Mouse (Mus musculus): ENCODE results near the gene Gm7029. TPM values are rescaled to one million over a fixed set of nuclear protein-coding genes. Genes with fewer than 3 reads are reported as not detected.
"Not testable (repeated sequence)": the region's sequence is repeated elsewhere in the genome, so short reads cannot be mapped to it uniquely, and the experiment has no call there.

The Gm7029 gene
- 3.2 and 9.3 TPM in 2 replicates for polyA plus RNA-seq (2012; rRNA removed)

DNA sequence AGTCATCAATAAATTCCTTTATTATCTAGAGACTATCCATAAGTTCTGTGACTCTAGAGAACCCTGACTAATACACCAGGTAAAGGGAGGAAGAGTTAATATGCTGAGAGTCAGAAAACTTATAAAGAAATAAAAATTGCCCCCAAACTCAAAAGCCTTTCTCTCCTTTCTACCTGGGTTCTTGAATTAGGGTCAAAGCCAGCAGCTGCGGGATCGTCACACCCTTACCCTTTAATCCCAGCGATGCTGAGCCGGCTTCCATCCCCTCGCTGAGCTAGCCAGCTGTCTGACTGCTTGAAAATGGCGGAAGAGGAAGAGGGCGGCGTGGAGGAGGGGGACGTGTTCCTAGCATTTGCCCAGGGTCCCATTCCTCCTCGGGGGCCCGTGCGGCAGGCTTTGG lies at the start of gene Gm7029:
Gene Gm7029 (plus strand): TSS at position 301 of the 400 bp plus-strand sequence.
- H3K4me1 ChIP-seq (ENCODE audit: control insufficient read depth, insufficient read depth, insufficient read length); H3K36me3 ChIP-seq (ENCODE audit: control insufficient read depth, insufficient read depth, low read length); H3K27ac ChIP-seq (ENCODE audit: insufficient read depth, low read length); H3K4me3 ChIP-seq (ENCODE audit: extremely low read depth, insufficient read depth, insufficient read length); H3K27me3 ChIP-seq (ENCODE audit: control insufficient read depth, insufficient read depth, low read length); DNase-seq (ENCODE audit: low read depth in 1 of 2, low spot score in 2 of 2): not testable (repeated sequence)
- 94% methylated on average over 5 of the region's 12 CpGs for WGBS

DNA sequence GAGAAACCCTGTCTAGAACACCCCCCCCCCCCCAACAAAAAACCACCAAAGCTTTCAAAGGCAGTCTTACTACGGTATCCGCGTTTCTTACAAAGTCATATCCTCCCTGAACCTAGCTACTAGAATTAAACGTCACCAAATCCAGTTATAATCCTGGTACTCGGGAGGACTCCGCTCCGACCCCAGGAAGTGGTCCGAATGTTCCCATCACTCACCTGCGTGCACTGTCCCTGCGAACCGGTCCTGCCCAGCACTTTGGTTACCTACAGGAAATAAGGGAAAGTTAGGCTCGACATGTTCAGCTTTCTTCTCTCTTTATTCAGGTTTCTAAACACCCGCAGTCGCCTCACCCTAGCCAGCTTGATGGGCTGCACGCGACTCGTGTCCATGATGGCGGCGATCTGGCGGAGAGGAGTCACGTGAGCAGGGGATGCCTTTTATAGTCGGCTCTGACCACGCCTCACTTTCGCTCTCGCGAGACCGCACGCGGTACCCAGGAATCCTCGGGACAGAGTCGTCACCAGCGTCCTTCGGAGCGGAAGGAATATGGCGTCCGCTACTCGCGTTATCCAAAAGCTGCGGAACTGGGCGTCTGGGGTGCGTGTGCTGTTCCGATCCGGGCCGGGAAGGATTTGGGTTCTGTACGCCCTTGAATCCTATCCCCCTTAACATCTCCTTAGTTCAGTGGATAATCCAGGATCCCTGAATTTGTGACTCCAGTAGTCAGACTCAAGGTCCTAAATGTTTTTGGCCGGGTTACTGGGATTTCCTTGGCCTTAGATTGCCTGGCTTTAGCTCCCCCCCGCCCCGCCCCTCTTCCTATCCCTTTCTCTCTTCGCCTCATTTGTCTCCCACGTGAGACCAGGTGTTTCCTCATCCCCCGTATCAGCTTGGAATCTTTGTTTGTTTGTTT lies 49.3 kb upstream of the Gm7029 start, which contains the start of the genes Rps28 and Ndufa7:
Gene Rps28 (minus strand): TSS at position 479 of the 913 bp plus-strand sequence.
Gene Ndufa7 (plus strand): TSS at position 489 of the 913 bp plus-strand sequence.
- H3K4me1 ChIP-seq (ENCODE audit: control insufficient read depth, insufficient read depth, insufficient read length): peaks cover 9% of the 10 kb centered on the region; the same call in 1 of the 2 replicates
- peak within 1 kb of the TSS; percentile 59; the same call in 1 of the 2 replicates for H3K27ac ChIP-seq (ENCODE audit: insufficient read depth, low read length)
- DNase-seq (ENCODE audit: low read depth in 1 of 2, low spot score in 2 of 2): peak; percentile 94 to 95
- no peak; the same call in none of the 2 replicates for TF ChIP-seq POLR2A (IDR thresholded peaks at IDR 0.05; ENCODE audit: low read depth, low read length)
- no peak for TF ChIP-seq CTCF (IDR thresholded peaks at IDR 0.05; ENCODE audit: extremely low read depth, insufficient read depth, insufficient read length, insufficient replicate concordance)
- H3K4me3 ChIP-seq (ENCODE audit: extremely low read depth, insufficient read depth, insufficient read length): peak within 1 kb of the TSS; percentile 85
- WGBS: under 1% methylated on average over 51 of the region's 51 CpGs
- H3K27me3 ChIP-seq (ENCODE audit: control insufficient read depth, insufficient read depth, low read length): no peaks in the 10 kb centered on the region
- H3K36me3 ChIP-seq (ENCODE audit: control insufficient read depth, insufficient read depth, low read length): peaks cover 15% of the 10 kb centered on the region

DNA sequence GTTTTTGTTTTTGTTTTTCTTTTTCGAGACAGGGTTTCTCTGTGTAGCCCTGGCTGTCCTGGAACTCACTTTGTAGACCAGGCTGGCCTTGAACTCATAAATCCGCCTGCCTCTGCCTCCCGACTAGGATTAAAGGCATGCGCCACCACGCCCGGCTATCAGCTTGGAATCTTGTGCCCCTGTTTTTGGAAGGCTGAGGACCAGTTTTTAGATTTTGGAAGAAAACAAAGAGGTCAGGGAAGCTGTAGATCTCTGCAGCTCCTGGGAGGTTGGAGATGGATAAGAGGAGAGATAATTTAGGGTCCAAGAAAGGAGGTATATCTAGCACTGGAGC lies 48.7 kb upstream of the Gm7029 start:
- DNase-seq (ENCODE audit: low read depth in 1 of 2, low spot score in 2 of 2); H3K27me3 ChIP-seq (ENCODE audit: control insufficient read depth, insufficient read depth, low read length); H3K4me1 ChIP-seq (ENCODE audit: control insufficient read depth, insufficient read depth, insufficient read length): not testable (repeated sequence)
- Histone ChIP-seq H3K4me3 (ENCODE audit: extremely low read depth, insufficient read depth, insufficient read length) (peak overlapping the region; percentile 85; the same call in 1 of the 2 replicates), H3K27ac (ENCODE audit: insufficient read depth, low read length) (0 out of 2 replicates have a peak overlapping the region, but pooled peaks have one; percentile 59), H3K36me3 (ENCODE audit: control insufficient read depth, insufficient read depth, low read length) (peaks cover 18% of the 10 kb centered on the region)
- WGBS: 14% methylated on average over 6 of the region's 6 CpGs

DNA sequence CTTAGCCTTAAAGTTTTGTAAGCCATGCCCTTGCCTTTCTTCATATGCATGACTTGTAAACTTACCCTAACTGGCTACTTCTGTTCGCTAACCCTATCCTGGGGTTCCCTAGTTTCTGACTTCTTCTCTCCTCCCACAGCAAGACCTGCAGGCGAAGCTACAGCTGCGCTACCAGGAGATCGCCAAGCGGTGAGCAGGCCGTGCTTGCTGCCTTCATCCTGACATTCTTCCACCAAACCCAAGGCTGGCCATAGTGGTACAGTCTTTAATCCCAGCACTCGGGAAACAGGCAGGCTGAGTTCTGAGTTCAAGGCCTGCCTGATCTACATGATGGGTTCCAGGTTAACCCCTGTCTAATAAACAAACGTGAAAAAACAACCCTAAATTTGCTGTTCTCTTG lies 48.2 kb upstream of the Gm7029 start:
- Histone ChIP-seq H3K4me3 (ENCODE audit: extremely low read depth, insufficient read depth, insufficient read length) (no peak overlapping the region), H3K4me1 (ENCODE audit: control insufficient read depth, insufficient read depth, insufficient read length) (peaks cover 9% of the 10 kb centered on the region; the same call in 1 of the 2 replicates), H3K36me3 (ENCODE audit: control insufficient read depth, insufficient read depth, low read length) (peaks cover 21% of the 10 kb centered on the region), H3K27ac (ENCODE audit: insufficient read depth, low read length) (no peak overlapping the region), H3K27me3 (ENCODE audit: control insufficient read depth, insufficient read depth, low read length) (no peaks in the 10 kb centered on the region)
- DNase-seq (ENCODE audit: low read depth in 1 of 2, low spot score in 2 of 2): no peak
- TF ChIP-seq CTCF (IDR thresholded peaks at IDR 0.05; ENCODE audit: extremely low read depth, insufficient read depth, insufficient read length, insufficient replicate concordance) (no peak), POLR2A (IDR thresholded peaks at IDR 0.05; ENCODE audit: low read depth, low read length) (no peak)
- 90% methylated on average over 8 of the region's 8 CpGs for WGBS

DNA sequence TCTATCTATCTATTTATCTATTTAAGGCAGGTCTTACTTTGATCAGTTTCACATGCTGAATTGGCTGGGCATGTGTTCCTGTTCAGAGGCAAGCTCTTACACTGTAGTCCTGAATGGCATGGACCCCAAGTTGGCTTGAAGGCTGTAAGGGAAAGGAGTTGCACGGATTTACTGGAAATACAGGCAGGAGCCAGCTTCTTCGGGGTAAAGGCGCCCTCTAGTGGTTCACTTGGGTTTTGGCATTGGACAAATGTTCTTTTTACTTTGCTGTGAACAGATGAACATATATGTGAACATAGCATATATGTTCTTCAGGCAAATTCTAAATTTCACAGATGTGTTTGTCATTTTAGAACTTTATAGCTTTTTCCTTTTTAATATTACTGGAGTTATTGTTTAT lies 46.8 kb upstream of the Gm7029 start:
- peaks cover 19% of the 10 kb centered on the region for H3K36me3 ChIP-seq (ENCODE audit: control insufficient read depth, insufficient read depth, low read length)
- 2% methylated on average over 3 of the region's 3 CpGs for WGBS
- no peaks in the 10 kb centered on the region for H3K27me3 ChIP-seq (ENCODE audit: control insufficient read depth, insufficient read depth, low read length)
- peak; percentile 38 to 53 for DNase-seq (ENCODE audit: low read depth in 1 of 2, low spot score in 2 of 2)
- H3K4me3 ChIP-seq (ENCODE audit: extremely low read depth, insufficient read depth, insufficient read length): no peak overlapping the region
- TF ChIP-seq CTCF (IDR thresholded peaks at IDR 0.05; ENCODE audit: extremely low read depth, insufficient read depth, insufficient read length, insufficient replicate concordance) (peak; percentile 49; the same call in 1 of the 2 replicates), POLR2A (IDR thresholded peaks at IDR 0.05; ENCODE audit: low read depth, low read length) (no peak)
- no peak overlapping the region for H3K27ac ChIP-seq (ENCODE audit: insufficient read depth, low read length)
- peaks cover 9% of the 10 kb centered on the region; the same call in 1 of the 2 replicates for H3K4me1 ChIP-seq (ENCODE audit: control insufficient read depth, insufficient read depth, insufficient read length)

DNA sequence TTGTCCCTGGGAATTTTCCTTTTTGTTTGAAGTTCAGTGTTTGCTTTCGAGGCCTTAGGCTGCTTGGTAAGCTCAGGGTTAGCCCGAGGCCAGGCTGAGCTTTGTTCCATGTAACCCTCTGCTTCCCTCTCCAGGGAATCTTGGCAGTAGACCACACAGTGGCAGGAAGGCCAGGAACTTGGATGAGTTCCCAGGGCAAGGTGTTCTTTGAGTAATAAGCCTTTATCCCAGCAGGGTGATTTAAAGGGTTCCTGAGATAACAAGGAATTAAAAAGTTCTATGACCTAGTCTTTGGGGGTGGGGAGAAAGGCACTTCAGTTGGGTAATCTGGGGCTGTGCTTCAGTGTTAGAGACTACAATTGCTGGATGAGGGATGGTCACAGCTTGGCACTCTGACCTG lies 44.7 kb upstream of the Gm7029 start:
- WGBS: 90% methylated on average over 2 of the region's 2 CpGs
- H3K4me3 ChIP-seq (ENCODE audit: extremely low read depth, insufficient read depth, insufficient read length): no peak overlapping the region
- TF ChIP-seq POLR2A (IDR thresholded peaks at IDR 0.05; ENCODE audit: low read depth, low read length) (no peak), CTCF (IDR thresholded peaks at IDR 0.05; ENCODE audit: extremely low read depth, insufficient read depth, insufficient read length, insufficient replicate concordance) (no peak)
- peaks cover 17% of the 10 kb centered on the region for H3K36me3 ChIP-seq (ENCODE audit: control insufficient read depth, insufficient read depth, low read length)
- H3K27me3 ChIP-seq (ENCODE audit: control insufficient read depth, insufficient read depth, low read length): no peaks in the 10 kb centered on the region
- H3K4me1 ChIP-seq (ENCODE audit: control insufficient read depth, insufficient read depth, insufficient read length): 0 out of 2 replicates have a peak, but pooled peaks cover 3% of the 10 kb centered on the region
- DNase-seq (ENCODE audit: low read depth in 1 of 2, low spot score in 2 of 2): no peak
- no peak overlapping the region for H3K27ac ChIP-seq (ENCODE audit: insufficient read depth, low read length)

DNA sequence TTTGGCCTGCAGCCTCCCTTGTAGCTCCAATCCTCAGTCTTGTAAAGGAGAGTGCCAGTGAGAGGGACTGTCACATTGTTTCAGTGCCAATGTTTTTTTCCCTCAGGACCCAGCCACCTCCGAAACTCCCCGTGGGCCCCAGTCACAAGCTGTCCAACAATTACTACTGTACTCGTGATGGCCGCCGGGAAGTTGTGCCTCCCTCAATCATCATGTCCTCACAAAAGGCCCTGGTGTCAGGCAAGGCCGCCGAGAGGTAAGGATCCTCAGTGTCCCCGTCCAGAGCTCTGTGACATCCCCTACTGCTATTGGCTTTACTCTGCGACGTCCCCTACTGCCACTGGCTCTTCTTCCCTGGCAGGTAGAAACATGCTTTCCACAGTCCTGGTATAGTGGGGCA lies 44.1 kb upstream of the Gm7029 start:
- H3K4me1 ChIP-seq (ENCODE audit: control insufficient read depth, insufficient read depth, insufficient read length): 0 out of 2 replicates have a peak, but pooled peaks cover 3% of the 10 kb centered on the region
- DNase-seq (ENCODE audit: low read depth in 1 of 2, low spot score in 2 of 2): no peak
- no peaks in the 10 kb centered on the region for H3K27me3 ChIP-seq (ENCODE audit: control insufficient read depth, insufficient read depth, low read length)
- peaks cover 20% of the 10 kb centered on the region for H3K36me3 ChIP-seq (ENCODE audit: control insufficient read depth, insufficient read depth, low read length)
- no peak overlapping the region for H3K4me3 ChIP-seq (ENCODE audit: extremely low read depth, insufficient read depth, insufficient read length)
- H3K27ac ChIP-seq (ENCODE audit: insufficient read depth, low read length): no peak overlapping the region
- TF ChIP-seq CTCF (IDR thresholded peaks at IDR 0.05; ENCODE audit: extremely low read depth, insufficient read depth, insufficient read length, insufficient replicate concordance) (no peak), POLR2A (IDR thresholded peaks at IDR 0.05; ENCODE audit: low read depth, low read length) (no peak)
- WGBS: 96% methylated on average over 10 of the region's 10 CpGs

Data from spleen, adult 2 months (tissue).